Mouse (Mus musculus): ENCODE data around the gene Phlda2.

DNA sequence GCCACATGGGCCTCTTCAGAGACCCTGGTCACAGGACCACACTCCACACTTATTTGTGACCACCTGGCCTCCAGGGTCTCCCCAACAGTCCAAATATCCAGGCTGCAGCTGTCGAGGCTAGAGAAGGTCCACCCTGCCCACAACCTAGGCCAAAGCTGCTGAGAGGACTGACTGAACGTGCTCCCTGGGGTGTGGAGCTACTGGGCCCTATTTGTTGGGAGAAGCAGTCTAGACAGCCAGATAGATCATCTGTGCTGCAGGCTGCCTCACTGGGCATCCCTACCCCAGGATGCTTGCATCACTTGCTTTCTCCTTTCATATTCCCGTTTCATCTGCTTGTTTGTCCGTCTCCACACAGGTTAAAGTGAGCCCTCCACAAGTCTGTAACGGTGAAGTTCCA, 40.4 kb downstream of the Phlda2 start:
- TF ChIP-seq CTCF (IDR thresholded peaks at IDR 0.05; ENCODE audit: low read depth, low read length) (no peak), POLR2A (IDR thresholded peaks at IDR 0.05; ENCODE audit: borderline replicate concordance, low read depth, low read length) (no peak)
